Comparison of ENCODE assay signal across 16 mouse cellular contexts in the genomic region with DNA sequence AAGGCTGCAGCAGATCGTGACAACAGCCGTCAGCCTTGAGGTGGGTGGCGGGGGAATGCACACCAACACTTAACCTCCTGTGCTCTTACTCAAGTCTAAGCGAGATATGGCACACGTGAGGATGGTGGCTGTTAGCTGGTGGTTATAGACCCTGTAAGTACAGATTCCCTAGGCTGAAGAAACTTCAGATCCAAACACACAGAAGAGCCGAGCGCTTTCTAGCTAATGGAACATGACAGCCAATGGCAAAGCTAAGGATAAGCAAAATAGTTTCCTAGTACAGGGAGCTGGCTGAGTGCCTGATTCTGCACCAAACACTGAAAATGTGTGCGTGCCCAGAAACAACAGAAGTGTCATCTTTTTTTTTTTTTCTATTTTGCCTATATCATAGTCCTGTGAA. TPM values are rescaled to one million over a fixed set of nuclear protein-coding genes. Genes with fewer than 3 reads are reported as not detected.
DNase-seq lines count a peak whose midpoint lies in the region; ATAC-seq and TF ChIP-seq lines count a peak whose summit lies in the region.
"Had no signal": no experiment of that assay in that cellular context is flagged by ENCODE, and none has a peak within 500 bp of the region (broad histone marks: within the 10 kb centered on the region; RNA-seq: fewer than 3 reads in every experiment).

No protein-coding gene starts in this region.

- no peak overlapping the region for H3K4me3 ChIP-seq in lung, embryonic 14.5 days (ENCODE audit: low read depth, low read length)
- H3K4me3 ChIP-seq in lung, adult 2 months (replicated peaks; ENCODE audit: extremely low read depth, low read depth, low read length): no peak overlapping the region
- H3K4me3 ChIP-seq: erythroblast, embryonic 14.5 days; liver, embryonic 15.5 days had no signal

- H3K27me3 ChIP-seq in lung, embryonic 14.5 days (ENCODE audit: insufficient read depth, low read length): no peaks in the 10 kb centered on the region
- H3K27me3 ChIP-seq: liver, embryonic 15.5 days had no signal

- H3K4me1 ChIP-seq in lung, embryonic 14.5 days (ENCODE audit: insufficient read depth): peaks cover 6% of the 10 kb centered on the region; the same call in 1 of the 2 replicates
- no peaks in the 10 kb centered on the region; the same call in 1 of the 2 replicates for H3K4me1 ChIP-seq in lung, adult 2 months (ENCODE audit: control insufficient read depth, insufficient read depth, low read length)
- H3K4me1 ChIP-seq: liver, embryonic 15.5 days had no signal

- 42% methylated on average over 8 of the region's 8 CpGs for WGBS in lung, embryonic 14.5 days
- 55% methylated on average over 8 of the region's 8 CpGs for WGBS in lung, adult 2 months

- H3K9me3 ChIP-seq in lung, embryonic 14.5 days (ENCODE audit: low read depth, low read length): no peaks in the 10 kb centered on the region
- H3K9me3 ChIP-seq: liver, embryonic 15.5 days had no signal

- no peak for TF ChIP-seq POLR2A in lung, adult 2 months (IDR thresholded peaks at IDR 0.05; ENCODE audit: borderline replicate concordance, extremely low read depth, low read depth, low read length)

- no peak overlapping the region for H3K27ac ChIP-seq in lung, embryonic 14.5 days (ENCODE audit: low read depth)
- H3K27ac ChIP-seq: hindbrain, embryonic 14.5 days; liver, embryonic 15.5 days had no signal

- no peak for ATAC-seq in lung, embryonic 14.5 days (ENCODE audit: insufficient read depth)
- ATAC-seq in erythroblast, adult 5-6 weeks (replicated peaks; ENCODE audit: low FRiP score, poor library complexity, severe bottlenecking): no peak

- H3K4me2 ChIP-seq in lung, embryonic 14.5 days: no peak overlapping the region
- H3K4me2 ChIP-seq: hindbrain, embryonic 14.5 days; liver, embryonic 15.5 days had no signal

- H3K36me3 ChIP-seq in lung, embryonic 14.5 days (ENCODE audit: insufficient read depth): no peaks in the 10 kb centered on the region
- H3K36me3 ChIP-seq: liver, embryonic 15.5 days had no signal

- intact Hi-C loops in heart, postnatal 14 days (cut with DNase I): no loop called here

- no peak overlapping the region for H3K9ac ChIP-seq in lung, embryonic 14.5 days
- H3K9ac ChIP-seq: hindbrain, embryonic 14.5 days; liver, embryonic 15.5 days had no signal

- DNase-seq in heart, postnatal 14 days: peak; percentile 7 to 16
- DNase-seq in heart, adult 8-10 months (ENCODE audit: low spot score): no peak
- DNase-seq in lung, embryonic 14.5 days: peak; percentile 76
- no peak for DNase-seq in lung, adult 2 months
- DNase-seq in Muller cell, postnatal 12 days (ENCODE audit: inconsistent ontology term): peak; percentile 22
- DNase-seq in NIH3T3 (ENCODE audit: low read depth): peak; percentile 53
- DNase-seq in ovary, postnatal 10 days (ENCODE audit: low spot score): no peak
- DNase-seq: cerebellum, adult 18-20 months; kidney, adult 9 months had no signal

- no peak for TF ChIP-seq CTCF in lung, embryonic 14.5 days (IDR thresholded peaks at IDR 0.05; ENCODE audit: low read depth)
- TF ChIP-seq CTCF in lung, adult 2 months (IDR thresholded peaks at IDR 0.05; ENCODE audit: insufficient read depth, low read length): no peak

RNA-seq across cellular contexts. Expression of a gene that starts 33.1 kb away (rescaled TPM):
- total RNA-seq in heart, postnatal 14 days (2021): not detected
- total RNA-seq in heart, adult 8-10 months (2022): not detected
- 0.62 and 1.0 TPM in 2 replicates for polyA plus RNA-seq in lung, embryonic 14.5 days (2014; fragmentation: Nextera tagmentation; extraction: Ambion mirVana)
- 0.11 TPM in 1 of 2 replicates, not detected in the other for polyA plus RNA-seq in lung, adult 2 months (2012; rRNA removed)
- total RNA-seq in erythroblast, adult 5-6 weeks (2015; ENCODE audit: low replicate concordance): not detected in 2 replicates
- total RNA-seq in erythroblast, adult 5-6 weeks (2017; ENCODE audit: low replicate concordance): 0.14 TPM in 1 of 2 replicates, not detected in the other
- total RNA-seq: common myeloid progenitor, adult 5-6 weeks; megakaryocyte-erythroid progenitor cell, adult 5-6 weeks had no signal
- polyA plus RNA-seq: erythroblast, embryonic 14.5 days; small intestine, adult 2 months had no signal

Comparison
In these comparisons a context has a peak if more than half of its experiments do, and no peak if none do; other contexts are left out.
1. DNase-seq: peak in heart, postnatal 14 days (2 of 2), lung, embryonic 14.5 days (single experiment), Muller cell, postnatal 12 days (single experiment) and NIH3T3 (single experiment); none in heart, adult 8-10 months (single experiment), lung, adult 2 months (single experiment) and ovary, postnatal 10 days (single experiment).